Mouse (Mus musculus): ENCODE measurements at regions not wholly inside any gene's neighbourhood (a gene's known extent, or its start where the extent isn't known, plus 50 kb on each side); places are given as distances from the start of the nearest gene placed in this dataset.

DNA sequence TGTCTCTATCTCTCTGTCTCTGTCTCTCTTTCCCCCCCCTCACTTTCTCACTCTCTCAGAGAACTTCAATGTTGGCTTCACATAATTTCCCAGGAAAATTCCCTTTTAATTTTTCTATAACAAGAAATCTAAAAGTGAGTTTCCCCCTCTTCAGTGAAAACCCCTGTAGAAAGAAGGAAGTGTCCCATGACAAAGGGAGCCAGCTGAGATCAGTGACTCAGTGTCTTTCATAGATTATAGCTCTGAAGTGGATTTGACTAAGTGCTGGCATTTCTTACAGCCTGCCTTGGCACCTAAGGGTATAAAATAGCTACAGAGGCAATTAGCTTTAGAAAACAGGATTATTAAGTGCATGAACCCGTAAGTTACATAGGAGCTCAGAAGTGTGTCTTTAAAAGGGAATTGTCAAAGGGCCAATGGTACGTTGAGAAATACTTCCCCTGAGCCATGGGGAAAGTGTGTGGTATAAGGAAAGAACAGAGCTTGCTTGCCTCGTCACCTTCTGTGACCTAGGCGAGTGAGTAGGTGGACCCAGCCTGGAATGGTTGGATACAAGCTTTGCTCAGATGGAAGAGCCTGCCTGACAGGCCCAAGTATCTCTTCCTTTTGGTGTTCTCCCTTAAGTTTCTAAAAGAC lies 137.3 kb upstream of the Prdm1 start:
- DNase-seq = no peak
- intact Hi-C loops (cut with DNase I) = no loop called here

GRCm38 (mm10) chr10:44659499-44659898 lies 131.2 kb upstream of the Prdm1 start:
- no peak for DNase-seq
- intact Hi-C loops (cut with DNase I) = no loop called here

GRCm38 (mm10) chr10:44653761-44654160 lies 125.5 kb upstream of the Prdm1 start:
- peak; percentile 91 for DNase-seq
- intact Hi-C loops (cut with DNase I) = no loop called here

DNA sequence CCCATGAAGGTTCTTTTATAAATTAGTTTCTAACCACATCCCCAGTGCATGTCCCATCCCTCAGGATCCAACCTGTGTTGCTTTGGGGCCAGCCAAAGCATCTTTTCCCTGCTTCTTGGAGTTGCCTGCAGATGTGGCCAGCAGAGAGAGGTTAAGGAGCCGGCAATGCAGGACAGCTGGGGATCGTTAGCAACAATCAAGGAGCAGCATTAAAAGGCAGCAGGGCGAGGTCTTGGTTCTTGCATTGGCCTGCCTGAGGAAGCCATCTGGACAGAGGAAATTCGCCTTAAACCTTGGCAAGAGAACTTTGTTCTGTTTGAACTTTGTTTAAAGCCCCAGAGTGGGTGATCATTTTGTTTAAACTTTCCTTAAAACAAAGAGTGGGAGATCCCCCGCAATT lies 118.7 kb upstream of the Prdm1 start:
- no peak for DNase-seq
- intact Hi-C loops (cut with DNase I) = no loop called here

GRCm38 (mm10) chr10:44646615-44647014 lies 118.3 kb upstream of the Prdm1 start:
- no peak for DNase-seq
- intact Hi-C loops (cut with DNase I) = no loop called here

- DNase-seq = no peak
- intact Hi-C loops (cut with DNase I) = no loop called here
Observed at GRCm38 (mm10) chr10:44641616-44642015, 113.3 kb upstream of the Prdm1 start.

- intact Hi-C loops (cut with DNase I) = no loop called here
- no peak for DNase-seq
Observed at GRCm38 (mm10) chr10:44640620-44641019, 112.3 kb upstream of the Prdm1 start.

DNA sequence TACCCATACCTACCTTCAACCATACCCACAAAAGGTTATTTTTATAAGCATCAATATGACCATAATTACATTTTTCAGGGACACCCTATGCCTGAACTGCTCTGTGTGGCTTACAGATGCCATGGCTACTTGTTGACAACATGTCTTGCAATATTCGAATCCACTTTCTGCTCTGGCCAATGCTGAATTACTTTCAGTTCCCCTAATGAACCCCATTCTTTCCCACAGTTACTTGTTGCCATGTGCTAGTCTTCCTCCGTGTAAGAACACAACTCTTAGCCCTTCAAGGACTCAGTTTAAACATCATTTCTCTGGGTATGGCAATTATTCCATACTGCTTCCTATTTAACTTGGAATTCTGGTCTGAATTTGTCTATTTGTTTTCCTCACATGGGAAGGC lies 110.4 kb upstream of the Prdm1 start:
- intact Hi-C loops (cut with DNase I) = no loop called here
- DNase-seq = no peak

- DNase-seq = no peak
- intact Hi-C loops (cut with DNase I) = no loop called here
Observed at GRCm38 (mm10) chr10:44636786-44637185, 108.5 kb upstream of the Prdm1 start.

GRCm38 (mm10) chr10:44636061-44636460 lies 107.8 kb upstream of the Prdm1 start:
- intact Hi-C loops (cut with DNase I) = no loop called here
- no peak for DNase-seq

GRCm38 (mm10) chr10:44631584-44631983 lies 103.3 kb upstream of the Prdm1 start:
- intact Hi-C loops (cut with DNase I) = no loop called here
- no peak for DNase-seq

GRCm38 (mm10) chr10:44630485-44630884 lies 102.2 kb upstream of the Prdm1 start:
- no peak for DNase-seq
- intact Hi-C loops (cut with DNase I) = no loop called here

- intact Hi-C loops (cut with DNase I) = no loop called here
- no peak for DNase-seq
Observed at GRCm38 (mm10) chr10:44628387-44628786, 100.1 kb upstream of the Prdm1 start.

DNA sequence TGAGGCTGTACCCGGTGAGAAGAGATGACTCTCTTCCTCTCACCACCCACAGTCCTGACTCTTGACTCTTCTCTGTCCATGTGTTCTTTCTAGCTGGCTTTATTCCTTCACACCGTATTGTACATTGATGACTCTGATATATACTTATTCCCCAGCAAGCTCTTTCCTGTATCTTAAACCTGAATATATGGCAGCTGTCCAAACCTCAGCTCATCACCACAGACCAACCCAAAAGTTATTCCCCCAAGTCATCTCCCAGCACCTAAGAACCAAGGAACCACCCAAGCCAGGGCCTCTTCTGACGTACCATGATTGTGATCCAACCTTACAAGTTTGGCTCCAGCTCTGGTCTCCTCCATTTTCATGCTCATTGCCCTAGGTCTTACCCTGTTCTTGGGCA lies 99.1 kb upstream of the Prdm1 start:
- DNase-seq = no peak
- intact Hi-C loops (cut with DNase I) = no loop called here

DNA sequence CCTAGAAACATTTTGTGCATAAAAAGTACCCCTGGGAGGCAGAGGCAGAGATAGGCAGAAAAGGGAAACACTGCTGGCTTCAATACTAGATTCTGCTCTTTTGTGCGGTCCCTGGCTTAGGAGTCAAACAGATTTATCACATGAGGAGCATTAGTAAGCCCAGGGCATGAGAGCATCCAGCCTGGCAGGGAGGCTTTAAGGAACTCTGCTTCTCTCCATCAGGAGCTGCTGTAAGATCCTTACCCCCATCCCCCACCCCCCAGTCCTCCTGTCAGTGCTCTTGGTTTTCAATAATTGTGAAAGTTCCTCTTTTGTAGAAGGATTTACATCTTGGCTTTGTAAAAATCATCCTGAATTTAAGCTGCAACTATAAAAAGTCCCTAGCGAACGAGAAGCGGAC lies 97.2 kb upstream of the Prdm1 start:
- intact Hi-C loops (cut with DNase I) = no loop called here
- DNase-seq = no peak

DNA sequence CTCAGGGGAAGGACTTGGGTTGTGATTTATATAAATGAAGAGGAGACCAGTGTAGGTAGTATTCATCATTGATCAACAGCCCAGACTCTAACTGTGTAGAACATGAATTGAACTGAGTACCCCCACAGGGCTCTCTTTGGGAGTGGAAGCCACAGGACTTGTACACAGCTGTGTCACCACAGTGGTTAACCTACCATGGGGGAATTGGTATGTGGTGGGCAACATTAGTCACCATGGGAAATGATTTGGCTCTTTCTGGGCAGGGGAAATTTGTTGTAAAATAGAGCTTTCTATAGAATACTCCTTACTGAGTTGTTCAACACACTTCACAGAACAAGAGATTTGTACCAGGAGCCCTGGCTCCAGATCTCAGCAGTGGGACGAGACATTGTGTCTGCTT lies 87.3 kb upstream of the Prdm1 start:
- intact Hi-C loops (cut with DNase I) = no loop called here
- DNase-seq = no peak

GRCm38 (mm10) chr10:44612571-44612970 lies 84.3 kb upstream of the Prdm1 start:
- no peak for DNase-seq
- intact Hi-C loops (cut with DNase I) = no loop called here

GRCm38 (mm10) chr10:44611399-44611798 lies 83.1 kb upstream of the Prdm1 start:
- DNase-seq = no peak
- intact Hi-C loops (cut with DNase I) = no loop called here

GRCm38 (mm10) chr10:44609187-44609586 lies 80.9 kb upstream of the Prdm1 start:
- no peak for DNase-seq
- intact Hi-C loops (cut with DNase I) = no loop called here

GRCm38 (mm10) chr10:44607334-44607851 lies 79.1 kb upstream of the Prdm1 start:
- intact Hi-C loops (cut with DNase I) = no loop called here
- no peak for DNase-seq

DNA sequence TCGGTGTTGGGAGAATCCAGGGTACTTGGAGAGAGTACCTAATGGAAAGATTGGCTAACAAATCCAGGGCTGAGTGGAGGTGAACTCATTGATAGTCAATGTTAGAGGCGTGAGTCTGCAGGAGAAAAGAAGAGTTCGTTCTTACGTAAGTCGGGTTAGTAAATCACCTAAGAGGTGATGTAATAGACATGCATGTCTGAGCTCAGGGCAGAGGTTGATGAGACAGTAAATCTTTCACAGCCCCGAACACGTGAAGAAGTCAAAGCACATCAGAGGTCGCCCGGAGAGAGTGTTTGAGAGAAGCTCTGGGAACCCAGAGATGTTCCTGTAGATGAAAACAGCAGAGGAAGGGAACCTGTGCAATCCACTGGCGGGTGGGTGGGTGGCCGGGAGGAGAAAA lies 76.2 kb upstream of the Prdm1 start:
- DNase-seq = no peak
- intact Hi-C loops (cut with DNase I) = no loop called here

GRCm38 (mm10) chr10:44603461-44603860 lies 75.2 kb upstream of the Prdm1 start:
- DNase-seq = no peak
- intact Hi-C loops (cut with DNase I) = no loop called here

DNA sequence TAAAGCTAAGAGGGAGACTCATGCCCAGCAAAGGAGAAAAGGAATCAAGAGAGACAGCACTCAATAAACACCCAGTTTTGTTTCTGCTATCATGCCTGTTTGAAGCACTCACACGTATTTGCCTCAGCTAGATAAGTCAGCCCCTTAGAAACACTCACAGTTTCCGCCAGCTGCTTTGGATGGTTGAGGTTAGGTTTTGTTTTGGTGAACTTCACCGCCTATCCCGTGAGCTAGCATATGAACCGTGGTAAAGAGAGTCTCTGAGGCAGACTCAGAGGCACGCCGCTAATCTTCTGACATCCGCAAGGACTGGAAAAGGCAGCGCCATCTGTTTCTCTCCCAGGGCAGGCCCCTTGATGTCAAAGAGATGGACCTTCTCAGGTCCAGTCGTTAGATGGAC lies 73.2 kb upstream of the Prdm1 start:
- intact Hi-C loops (cut with DNase I) = no loop called here
- DNase-seq = no peak

All from left cerebral cortex, postnatal 4 days (tissue).